Mouse (Mus musculus) limb, embryonic 13.5 days (tissue): Measurements from ENCODE around the gene Chchd3. TPM values are rescaled to one million over a fixed set of nuclear protein-coding genes. Genes with fewer than 3 reads are reported as not detected.

Experiments
- ATAC-seq: fragments of 200-750 bp; cut with Nextera tagmentation; 2 replicates; pipeline ENCODE4 v1.8.0; 2017; ENCODE audit warnings: low read depth, moderate number of reproducible peaks, moderate TSS enrichment; ENCODE audit not compliant: low FRiP score
- H3K27ac ChIP-seq: fragments of 300-500 bp; sonication (generic); 2 replicates; pipeline ENCODE4 v1.5.1; 2015; ENCODE audit warnings: inconsistent platforms, mild to moderate bottlenecking, moderate library complexity
- H3K27me3 ChIP-seq: fragments of 300-500 bp; sonication (generic); 2 replicates; pipeline ENCODE4 v1.6.1; 2015; ENCODE audit warnings: mild to moderate bottlenecking, inconsistent platforms
- H3K36me3 ChIP-seq: fragments of 300-500 bp; sonication (generic); 2 replicates; pipeline ENCODE4 v1.6.1; 2015; ENCODE audit warnings: inconsistent platforms, mild to moderate bottlenecking, moderate library complexity
- H3K4me1 ChIP-seq: fragments of 300-500 bp; sonication (generic); 2 replicates; pipeline ENCODE4 v1.6.1; 2015; ENCODE audit warnings: inconsistent platforms
- H3K4me2 ChIP-seq: fragments of 300-500 bp; sonication (generic); replicated peaks from 2 replicates; pipeline ENCODE4 v1.6.1; 2015; ENCODE audit warnings: inconsistent platforms, mild to moderate bottlenecking, moderate library complexity
- H3K4me3 ChIP-seq: fragments of 300-500 bp; sonication (generic); 2 replicates; pipeline ENCODE4 v1.5.1; 2015; ENCODE audit warnings: moderate library complexity, mild to moderate bottlenecking, inconsistent platforms
- H3K9ac ChIP-seq: fragments of 300-500 bp; sonication (generic); 2 replicates; pipeline ENCODE4 v1.6.1; 2015; ENCODE audit warnings: mild to moderate bottlenecking, inconsistent platforms
- H3K9me3 ChIP-seq: fragments of 300-500 bp; sonication (generic); 2 replicates; pipeline ENCODE4 v1.6.1; 2016; ENCODE audit warnings: inconsistent platforms
- WGBS: fragments of 180-500 bp; shearing (Covaris S2); methylation state at CpG from one replicate; pipeline ENCODE4 v1.1.7; 2015; 5-methylcytosine and 5-hydroxymethylcytosine counted together
- polyA plus RNA-seq: library from polyadenylated mRNA; unstranded; fragments of >200 nt; fragmentation: Nextera tagmentation; extraction: Ambion mirVana; gene quantifications from 2 replicates; pipeline ENCODE4 v1.2.1, GENCODE M21; 2015

Gene Chchd3
- polyA plus RNA-seq, 1 experiment from 2014 or later: 105 TPM

DNA sequence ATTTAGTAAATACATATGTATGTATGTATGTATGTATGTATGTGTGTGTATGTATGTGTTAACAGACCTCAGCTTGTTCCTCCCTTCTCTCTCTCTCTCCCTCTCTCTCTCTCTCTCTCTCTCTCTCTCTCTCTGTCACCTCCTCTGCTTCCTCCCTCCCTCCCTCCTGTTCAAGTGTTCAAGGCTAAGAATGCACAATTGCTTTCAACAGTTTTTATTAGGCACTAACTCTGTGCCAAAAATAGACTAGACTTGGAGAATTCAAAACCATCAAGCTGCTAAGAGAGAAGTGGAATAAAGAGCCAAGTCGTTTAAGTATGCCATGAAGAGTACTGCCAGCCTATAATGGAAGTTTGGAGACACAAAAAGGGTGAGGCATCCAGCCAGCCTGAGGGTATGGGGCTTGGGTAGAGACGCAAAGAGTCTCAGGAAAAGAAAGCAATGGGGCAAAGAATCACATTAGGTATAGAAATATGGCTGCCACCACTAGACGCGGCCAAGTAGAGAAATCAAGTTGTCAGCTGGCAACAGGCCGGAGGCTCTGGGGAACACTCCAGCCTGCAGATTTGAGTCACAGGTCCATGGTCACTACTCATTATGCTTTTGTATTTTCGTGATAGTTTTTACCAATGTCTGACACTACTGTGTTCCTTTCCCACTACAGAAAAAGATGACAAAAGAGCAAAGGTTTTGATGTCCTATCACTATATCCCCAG lies 10.2 kb downstream of the Chchd3 start:
- Histone ChIP-seq H3K9me3 (no peaks in the 10 kb centered on the region), H3K4me2 (no peak overlapping the region), H3K36me3 (peaks cover 19% of the 10 kb centered on the region), H3K27ac (no peak overlapping the region), H3K9ac (no peak overlapping the region), H3K4me3 (no peak overlapping the region), H3K4me1 (peaks cover 3% of the 10 kb centered on the region; the same call in 1 of the 2 replicates), H3K27me3 (no peaks in the 10 kb centered on the region)
- no peak for ATAC-seq
- WGBS: 89% methylated on average over 6 of the region's 6 CpGs

DNA sequence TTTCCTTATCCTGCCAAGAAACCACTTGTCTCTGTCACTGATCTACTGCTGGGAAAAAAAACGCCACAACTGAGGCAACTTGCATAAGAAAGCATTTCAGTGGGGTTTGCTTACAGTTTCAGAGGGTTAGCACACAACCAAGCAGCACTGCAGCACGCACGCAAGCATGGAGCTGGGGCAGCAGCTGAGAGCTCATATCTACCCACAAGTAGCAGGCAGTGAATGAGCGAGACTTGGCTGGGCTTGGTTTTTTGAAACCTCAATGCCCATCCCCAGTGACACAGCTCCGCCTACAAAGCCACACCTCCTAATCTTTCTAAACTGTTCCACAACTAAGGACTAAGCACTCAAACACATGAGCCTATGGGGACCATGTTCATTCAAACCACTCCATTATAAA lies 16.6 kb downstream of the Chchd3 start:
- H3K9me3 ChIP-seq: 0 out of 2 replicates have a peak, but pooled peaks cover 6% of the 10 kb centered on the region
- H3K9ac ChIP-seq: no peak overlapping the region
- H3K4me3 ChIP-seq: no peak overlapping the region
- H3K4me2 ChIP-seq: no peak overlapping the region
- H3K27ac ChIP-seq: no peak overlapping the region
- no peak for ATAC-seq
- peaks cover 30% of the 10 kb centered on the region for H3K36me3 ChIP-seq
- H3K27me3 ChIP-seq: no peaks in the 10 kb centered on the region
- 89% methylated on average over 5 of the region's 5 CpGs for WGBS
- no peaks in the 10 kb centered on the region for H3K4me1 ChIP-seq

DNA sequence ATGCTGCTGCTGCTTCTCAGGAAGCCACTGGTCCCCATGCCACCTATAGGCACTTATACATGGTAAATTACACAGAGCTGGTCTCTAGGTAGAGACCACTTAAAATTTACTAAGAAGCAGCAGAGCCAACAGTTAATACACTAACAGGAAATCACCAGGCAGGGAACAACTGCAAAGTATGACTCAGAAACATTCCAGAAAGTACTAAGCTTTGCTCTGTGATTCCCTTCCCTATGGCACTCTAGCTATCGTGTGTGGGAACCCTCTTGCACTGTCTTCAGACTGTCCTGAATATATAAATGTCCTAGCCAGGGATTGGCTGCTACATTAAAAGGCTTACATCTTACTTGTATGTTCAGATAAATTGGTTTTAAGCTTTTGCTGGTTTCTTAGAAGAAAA lies 17.2 kb downstream of the Chchd3 start:
- Histone ChIP-seq H3K27me3 (no peaks in the 10 kb centered on the region), H3K27ac (no peak overlapping the region), H3K4me2 (no peak overlapping the region), H3K9ac (no peak overlapping the region), H3K36me3 (peaks cover 24% of the 10 kb centered on the region), H3K9me3 (0 out of 2 replicates have a peak, but pooled peaks cover 6% of the 10 kb centered on the region), H3K4me1 (no peaks in the 10 kb centered on the region), H3K4me3 (no peak overlapping the region)
- ATAC-seq: no peak
- 82% methylated on average over 1 of the region's 1 CpGs for WGBS

DNA sequence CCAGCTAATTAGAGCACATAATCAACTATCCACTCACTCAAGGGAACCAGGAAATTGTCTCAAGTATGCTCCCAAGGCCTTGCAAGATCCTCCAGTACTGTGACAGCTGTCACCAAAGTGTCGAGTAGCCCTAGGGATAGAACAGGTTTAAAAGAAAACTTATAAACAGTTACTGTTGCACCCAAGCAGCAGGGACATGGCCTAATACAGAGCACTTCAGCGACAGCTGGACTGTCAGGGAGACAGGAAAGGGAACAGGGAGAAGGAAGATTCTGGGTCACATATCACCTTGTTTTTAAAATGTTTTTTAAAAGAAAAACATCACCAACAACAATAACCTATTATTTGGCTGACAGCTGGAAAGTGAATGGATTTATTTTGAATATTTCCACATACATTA lies 18.1 kb downstream of the Chchd3 start:
- H3K9me3 ChIP-seq: 0 out of 2 replicates have a peak, but pooled peaks cover 6% of the 10 kb centered on the region
- H3K27ac ChIP-seq: no peak overlapping the region
- H3K27me3 ChIP-seq: no peaks in the 10 kb centered on the region
- no peak overlapping the region for H3K4me2 ChIP-seq
- 81% methylated on average over 2 of the region's 2 CpGs for WGBS
- no peaks in the 10 kb centered on the region for H3K4me1 ChIP-seq
- H3K9ac ChIP-seq: no peak overlapping the region
- no peak overlapping the region for H3K4me3 ChIP-seq
- ATAC-seq: no peak
- peaks cover 30% of the 10 kb centered on the region for H3K36me3 ChIP-seq

DNA sequence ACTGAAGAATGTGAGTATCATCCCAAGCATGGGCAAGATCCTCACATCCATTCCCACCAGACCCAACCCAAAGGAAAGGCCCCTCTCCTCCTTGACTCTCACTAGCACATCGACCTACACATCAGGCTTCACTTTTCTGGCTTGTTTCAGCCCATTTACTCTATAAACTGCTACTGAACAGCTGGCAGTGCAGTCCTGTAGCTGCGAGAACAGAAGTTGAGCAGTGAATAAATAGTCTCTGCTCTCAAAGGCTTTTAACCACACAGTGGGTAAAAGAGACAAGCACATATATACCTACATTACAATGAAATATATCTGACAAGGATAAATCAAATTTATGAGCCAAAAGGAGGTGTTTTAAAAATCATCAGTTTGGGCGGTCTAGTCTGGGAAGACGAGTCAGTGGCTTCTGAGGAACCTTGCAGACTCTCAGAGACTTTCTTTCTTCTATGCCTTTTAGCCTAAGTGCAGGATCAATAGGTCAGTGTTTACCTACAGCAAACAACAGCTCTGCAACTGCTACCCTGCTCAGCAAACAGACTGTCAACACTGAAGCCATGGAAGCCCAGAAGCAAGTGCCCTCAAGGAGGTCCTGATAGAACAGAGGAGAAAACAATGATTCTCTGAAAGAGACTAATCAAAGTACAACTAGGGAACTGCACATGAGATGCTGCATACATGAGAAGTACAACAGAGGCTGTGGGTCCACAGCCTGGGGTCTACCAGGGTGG lies 19.5 kb downstream of the Chchd3 start:
- 96% methylated on average over 4 of the region's 4 CpGs for WGBS
- no peaks in the 10 kb centered on the region for H3K4me1 ChIP-seq
- H3K9ac ChIP-seq: no peak overlapping the region
- H3K4me3 ChIP-seq: no peak overlapping the region
- ATAC-seq: no peak
- peaks cover 30% of the 10 kb centered on the region for H3K36me3 ChIP-seq
- no peak overlapping the region for H3K27ac ChIP-seq
- 0 out of 2 replicates have a peak, but pooled peaks cover 6% of the 10 kb centered on the region for H3K9me3 ChIP-seq
- no peaks in the 10 kb centered on the region for H3K27me3 ChIP-seq
- no peak overlapping the region for H3K4me2 ChIP-seq

DNA sequence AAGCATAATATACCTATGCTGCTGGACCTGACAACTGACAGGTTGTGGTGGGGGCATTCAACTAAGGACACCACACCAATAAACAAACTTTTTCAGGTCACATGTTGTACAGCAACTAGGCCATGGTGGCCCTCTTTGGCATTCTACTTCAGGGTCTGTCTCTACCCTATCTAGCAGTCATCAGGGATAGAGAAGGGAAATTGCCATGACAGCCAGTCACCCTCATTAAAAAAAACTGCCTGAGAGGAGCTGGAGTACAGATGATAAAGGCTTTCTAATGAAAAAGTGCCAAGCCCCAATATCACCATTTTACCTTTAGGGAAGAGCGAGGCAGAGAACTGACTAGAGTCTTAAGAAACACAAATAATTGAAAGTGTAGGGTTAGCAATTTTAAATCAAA lies 27.5 kb downstream of the Chchd3 start:
- ATAC-seq: no peak
- Histone ChIP-seq H3K4me3 (no peak overlapping the region), H3K9ac (no peak overlapping the region), H3K27me3 (no peaks in the 10 kb centered on the region), H3K27ac (no peak overlapping the region), H3K9me3 (no peaks in the 10 kb centered on the region), H3K4me1 (no peaks in the 10 kb centered on the region), H3K36me3 (peaks cover 6% of the 10 kb centered on the region), H3K4me2 (no peak overlapping the region)
- 97% methylated on average over 1 of the region's 1 CpGs for WGBS

DNA sequence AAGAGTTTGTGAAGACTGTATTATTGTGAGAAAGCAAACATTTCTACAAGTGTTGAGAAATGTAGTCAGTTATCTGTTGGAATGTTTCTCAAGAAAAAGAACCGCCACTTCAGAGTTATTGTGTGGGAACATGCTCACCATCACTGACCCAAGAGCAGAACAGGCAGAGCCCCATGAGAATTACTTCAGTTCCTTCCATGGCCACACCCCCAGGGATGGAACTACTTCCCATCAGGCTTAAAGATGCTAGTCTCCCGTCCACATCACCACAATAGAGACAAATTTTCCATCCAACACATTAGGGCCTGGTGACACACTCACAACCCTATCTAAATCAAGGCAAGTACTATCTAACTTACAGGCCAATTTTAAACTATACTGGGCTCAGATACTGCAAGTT lies 28.4 kb downstream of the Chchd3 start:
- no peaks in the 10 kb centered on the region; the same call in 1 of the 2 replicates for H3K36me3 ChIP-seq
- no peak overlapping the region for H3K4me2 ChIP-seq
- 0 out of 2 replicates have a peak, but pooled peaks cover 4% of the 10 kb centered on the region for H3K4me1 ChIP-seq
- no peak overlapping the region for H3K9ac ChIP-seq
- no peaks in the 10 kb centered on the region for H3K9me3 ChIP-seq
- whole genome bisulfite sequencing: 81% methylated on average over 2 of the region's 2 CpGs
- H3K27ac ChIP-seq: no peak overlapping the region
- no peak for ATAC-seq
- H3K27me3 ChIP-seq: no peaks in the 10 kb centered on the region
- no peak overlapping the region for H3K4me3 ChIP-seq

DNA sequence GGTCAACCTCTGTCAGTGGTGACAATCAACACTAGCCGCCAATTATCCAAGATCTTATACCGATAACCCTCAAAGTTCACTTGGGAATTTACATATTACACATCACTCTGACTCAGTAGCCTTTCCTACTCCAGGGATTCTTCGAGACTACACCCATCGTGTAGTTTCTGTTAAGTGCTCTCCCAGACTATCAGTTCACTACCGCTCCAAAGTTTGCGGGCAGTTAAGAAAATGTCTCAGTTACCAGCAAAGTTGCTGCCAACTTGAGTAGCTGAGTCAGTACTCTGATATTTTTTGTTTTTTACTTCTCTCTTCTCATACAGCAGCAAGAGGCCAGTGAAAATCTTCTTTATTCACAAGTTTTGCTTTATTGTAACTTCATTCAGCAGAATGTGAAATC lies 31.8 kb downstream of the Chchd3 start:
- no peak overlapping the region for H3K4me2 ChIP-seq
- H3K27ac ChIP-seq: no peak overlapping the region
- 93% methylated on average over 6 of the region's 6 CpGs for WGBS
- H3K4me1 ChIP-seq: 0 out of 2 replicates have a peak, but pooled peaks cover 4% of the 10 kb centered on the region
- no peaks in the 10 kb centered on the region for H3K9me3 ChIP-seq
- H3K9ac ChIP-seq: no peak overlapping the region
- H3K27me3 ChIP-seq: no peaks in the 10 kb centered on the region
- no peak overlapping the region for H3K4me3 ChIP-seq
- ATAC-seq: no peak
- no peaks in the 10 kb centered on the region for H3K36me3 ChIP-seq

DNA sequence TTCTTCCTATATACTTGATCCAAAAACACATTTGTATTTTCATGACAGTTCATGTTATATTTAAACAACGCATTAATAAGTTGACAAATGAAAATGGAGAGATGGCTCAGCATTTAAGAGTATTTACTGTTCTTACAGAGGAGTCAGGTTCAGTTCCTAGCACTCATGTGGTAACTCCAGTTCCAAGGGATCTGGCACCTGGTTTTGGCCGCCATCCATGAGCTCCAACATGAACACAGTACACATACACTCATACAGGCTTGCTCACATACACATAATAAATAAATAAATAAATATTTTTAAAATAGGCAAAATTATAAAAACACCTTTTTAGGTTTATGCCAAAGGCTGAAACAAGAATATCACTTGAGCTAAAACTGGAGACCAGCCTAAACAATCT lies 35.0 kb downstream of the Chchd3 start:
- no peaks in the 10 kb centered on the region for H3K36me3 ChIP-seq
- H3K9ac ChIP-seq: no peak overlapping the region
- ATAC-seq: no peak
- 0 out of 2 replicates have a peak, but pooled peaks cover 4% of the 10 kb centered on the region for H3K4me1 ChIP-seq
- H3K4me2 ChIP-seq: no peak overlapping the region
- H3K27me3 ChIP-seq: no peaks in the 10 kb centered on the region
- no peaks in the 10 kb centered on the region for H3K9me3 ChIP-seq
- H3K27ac ChIP-seq: no peak overlapping the region
- H3K4me3 ChIP-seq: no peak overlapping the region
- WGBS: 91% methylated on average over 2 of the region's 2 CpGs

DNA sequence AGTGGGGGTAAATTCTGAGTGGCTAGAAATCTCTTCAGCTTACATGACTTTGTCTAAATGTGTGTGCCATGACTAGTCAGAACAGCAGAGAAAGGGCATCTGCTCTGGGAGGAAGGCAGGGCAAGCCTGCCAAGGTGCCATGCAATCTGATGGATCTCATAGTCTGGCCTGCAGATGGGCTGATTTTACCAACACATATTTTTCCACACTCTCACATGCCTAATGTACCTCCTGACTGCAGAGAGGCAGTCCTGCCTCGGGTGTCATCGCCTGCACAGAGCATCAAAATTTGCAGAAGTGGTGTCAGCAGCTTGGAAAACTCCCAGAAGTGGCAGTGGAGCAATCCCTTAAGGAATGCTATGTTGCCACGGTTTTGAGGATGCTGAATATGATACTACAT lies 55.5 kb downstream of the Chchd3 start:
- H3K9me3 ChIP-seq: no peaks in the 10 kb centered on the region
- H3K4me3 ChIP-seq: no peak overlapping the region
- H3K4me1 ChIP-seq: 0 out of 2 replicates have a peak, but pooled peaks cover 4% of the 10 kb centered on the region
- H3K27ac ChIP-seq: no peak overlapping the region
- ATAC-seq: no peak
- H3K36me3 ChIP-seq: peaks cover 4% of the 10 kb centered on the region; the same call in 1 of the 2 replicates
- H3K4me2 ChIP-seq: no peak overlapping the region
- H3K9ac ChIP-seq: no peak overlapping the region
- 86% methylated on average over 3 of the region's 3 CpGs for WGBS
- no peaks in the 10 kb centered on the region for H3K27me3 ChIP-seq

DNA sequence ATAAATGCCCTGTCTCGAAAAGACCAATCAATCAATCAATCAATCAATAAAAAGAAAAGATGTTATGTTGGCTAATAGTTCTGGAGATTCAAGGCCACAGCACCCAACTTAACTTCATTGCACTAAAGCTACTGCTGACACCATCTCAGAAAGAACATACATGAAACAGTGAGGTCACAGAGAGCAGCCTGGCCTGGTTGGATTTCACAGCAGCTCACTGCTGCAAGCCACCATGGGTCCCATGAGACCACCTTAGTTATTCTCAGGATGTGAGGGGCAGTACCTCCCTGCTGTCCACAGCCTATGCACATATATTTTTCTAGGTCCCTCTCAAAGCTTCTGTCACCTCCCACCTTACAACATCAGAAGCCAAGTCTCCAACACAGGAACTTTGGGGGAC lies 57.1 kb downstream of the Chchd3 start:
- Histone ChIP-seq H3K4me2 (no peak overlapping the region), H3K36me3 (peaks cover 4% of the 10 kb centered on the region; the same call in 1 of the 2 replicates), H3K27me3 (no peaks in the 10 kb centered on the region), H3K4me3 (no peak overlapping the region), H3K9ac (no peak overlapping the region), H3K9me3 (no peaks in the 10 kb centered on the region), H3K4me1 (0 out of 2 replicates have a peak, but pooled peaks cover 4% of the 10 kb centered on the region), H3K27ac (no peak overlapping the region)
- no peak for ATAC-seq
- 86% methylated on average over 1 of the region's 1 CpGs for WGBS

DNA sequence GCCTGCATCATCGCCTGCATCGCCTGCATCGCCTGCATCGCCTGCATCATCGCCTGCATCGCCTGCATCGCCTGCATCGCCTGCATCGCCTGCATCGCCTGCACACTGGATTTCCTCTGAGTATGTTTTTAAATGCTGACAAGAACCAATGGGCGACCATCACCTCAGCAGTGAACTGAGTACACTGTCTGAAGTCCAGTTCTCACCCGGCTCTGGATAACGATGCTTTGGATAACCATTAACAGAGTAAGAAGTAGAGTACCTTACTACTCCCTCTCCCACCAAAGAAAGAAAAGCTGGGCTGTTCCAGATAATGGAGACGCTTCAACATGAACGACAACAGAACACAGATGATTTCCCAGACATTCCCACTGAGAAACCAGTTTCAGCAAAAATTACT lies 58.8 kb downstream of the Chchd3 start:
- ATAC-seq: no peak
- 92% methylated on average over 15 of the region's 15 CpGs for WGBS
- no peak overlapping the region for H3K4me3 ChIP-seq
- no peak overlapping the region for H3K9ac ChIP-seq
- no peaks in the 10 kb centered on the region; the same call in 1 of the 2 replicates for H3K36me3 ChIP-seq
- no peak overlapping the region for H3K4me2 ChIP-seq
- no peaks in the 10 kb centered on the region for H3K4me1 ChIP-seq
- no peaks in the 10 kb centered on the region for H3K9me3 ChIP-seq
- no peaks in the 10 kb centered on the region for H3K27me3 ChIP-seq
- H3K27ac ChIP-seq: no peak overlapping the region
